Mouse (Mus musculus): ENCODE measurements at regions not wholly inside any gene's neighbourhood (a gene's known extent, or its start where the extent isn't known, plus 50 kb on each side); places are given as distances from the start of the nearest gene placed in this dataset.

DNA sequence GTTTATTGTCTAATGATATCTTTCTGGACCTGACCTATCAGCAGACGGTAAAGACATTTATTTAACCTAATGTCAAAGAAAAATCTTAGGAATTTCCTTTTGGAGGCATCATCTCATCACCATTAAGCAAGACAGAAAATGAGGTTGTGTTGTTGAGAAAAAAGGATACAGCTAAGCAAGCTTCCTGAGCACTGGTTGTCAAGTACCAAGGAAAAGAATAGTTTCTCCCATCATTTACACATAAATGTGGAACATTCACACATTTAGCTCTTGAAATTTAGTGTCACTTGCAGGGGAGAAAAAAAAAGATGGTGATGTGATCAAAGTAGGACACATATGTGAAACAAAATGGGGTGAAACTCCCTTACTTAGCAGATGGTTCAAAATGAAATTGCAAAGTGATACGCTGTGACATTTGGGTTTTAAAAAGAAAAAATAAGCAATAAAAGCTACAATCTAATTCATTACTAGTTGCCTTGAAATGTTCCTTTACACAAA is 157.7 kb upstream of the 1700009N14Rik start:
- DNase-seq = no peak

DNA sequence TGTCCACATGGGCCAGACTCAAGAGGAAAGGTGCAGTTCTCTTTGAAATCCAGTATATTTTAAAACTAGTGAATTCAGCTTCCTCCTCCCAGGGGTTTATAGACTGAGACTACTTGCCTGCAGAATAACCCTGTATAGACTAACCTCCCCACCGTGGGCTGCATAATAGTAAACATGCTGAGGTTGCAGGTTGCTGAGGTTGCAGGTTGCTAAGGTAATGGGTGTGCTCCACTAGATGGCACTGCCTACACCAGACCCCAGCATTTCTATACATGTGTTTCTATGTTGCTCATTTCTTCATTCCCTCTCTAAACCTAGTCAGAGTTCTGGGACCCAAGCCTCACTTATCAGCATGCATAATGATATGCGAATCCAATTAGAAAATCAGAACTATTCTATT is 140.0 kb upstream of the 1700009N14Rik start:
- no peak for DNase-seq

DNA sequence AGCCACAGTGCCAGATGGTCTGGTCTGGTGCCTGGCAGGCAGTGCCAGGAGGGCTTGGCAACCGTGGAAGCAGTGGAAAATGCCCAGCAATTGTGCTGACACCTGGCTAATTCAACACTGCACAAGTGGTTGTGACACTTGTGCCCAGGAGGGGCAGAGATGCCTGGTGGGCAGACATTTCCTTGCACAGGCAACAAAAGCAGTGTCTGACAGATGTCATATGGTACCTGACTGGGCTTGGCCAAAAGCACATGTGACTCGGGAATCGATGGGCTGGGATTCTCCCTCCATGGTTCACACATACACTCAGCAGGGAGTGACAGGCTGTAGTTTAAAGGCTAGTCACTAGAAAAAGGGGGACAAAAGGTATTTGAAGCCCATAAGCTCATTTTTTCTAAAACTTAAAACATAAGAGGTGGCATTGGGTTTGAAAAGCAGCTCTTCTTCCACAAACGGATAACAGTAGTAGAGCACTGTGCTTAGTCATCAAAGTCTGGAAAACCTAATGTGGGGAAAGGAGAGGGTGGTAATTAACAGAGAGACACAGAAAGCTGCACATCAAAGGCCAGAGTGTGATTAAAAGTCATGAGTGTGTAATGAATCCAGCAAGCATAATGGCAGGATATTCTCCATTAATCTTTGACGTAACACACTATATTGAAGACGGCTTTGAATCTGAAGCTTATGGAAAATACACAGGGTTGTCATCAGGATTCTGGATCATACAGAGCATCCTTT is 105.5 kb upstream of the 1700009N14Rik start:
- DNase-seq = peak; percentile 88 to 91

DNA sequence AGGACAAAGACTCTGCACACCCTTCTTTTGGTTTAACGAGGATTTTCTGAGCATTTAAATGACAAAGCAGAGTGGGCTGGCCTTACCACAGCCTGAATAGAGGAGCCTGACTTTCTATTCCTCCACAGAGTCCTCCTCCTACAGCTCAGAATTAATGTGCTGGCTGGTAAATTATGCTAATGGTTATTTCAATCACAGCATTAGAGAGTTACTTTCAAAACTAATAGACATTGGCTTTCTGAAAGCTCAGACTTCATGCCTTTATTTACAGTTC is 105.0 kb upstream of the 1700009N14Rik start:
- no peak for DNase-seq

DNA sequence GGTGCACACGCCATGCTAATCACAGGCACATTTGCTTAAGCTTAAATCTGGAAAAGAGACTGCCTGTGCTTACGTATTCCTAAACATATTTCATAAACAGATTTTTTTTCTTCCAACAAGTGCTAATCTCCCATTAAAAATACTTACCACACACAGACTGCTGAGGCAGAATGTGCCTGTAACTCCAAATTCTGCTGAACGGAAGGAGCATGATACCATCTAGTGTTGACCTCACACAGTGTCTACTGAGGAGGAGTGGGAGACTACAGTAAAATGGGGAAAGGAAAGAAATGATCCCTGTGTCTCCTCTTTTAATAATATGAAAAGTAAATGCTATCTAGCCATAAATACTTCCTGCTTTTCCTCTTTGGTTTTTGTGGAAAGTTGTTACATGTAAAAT is 81.9 kb upstream of the 1700009N14Rik start:
- DNase-seq = no peak

DNA sequence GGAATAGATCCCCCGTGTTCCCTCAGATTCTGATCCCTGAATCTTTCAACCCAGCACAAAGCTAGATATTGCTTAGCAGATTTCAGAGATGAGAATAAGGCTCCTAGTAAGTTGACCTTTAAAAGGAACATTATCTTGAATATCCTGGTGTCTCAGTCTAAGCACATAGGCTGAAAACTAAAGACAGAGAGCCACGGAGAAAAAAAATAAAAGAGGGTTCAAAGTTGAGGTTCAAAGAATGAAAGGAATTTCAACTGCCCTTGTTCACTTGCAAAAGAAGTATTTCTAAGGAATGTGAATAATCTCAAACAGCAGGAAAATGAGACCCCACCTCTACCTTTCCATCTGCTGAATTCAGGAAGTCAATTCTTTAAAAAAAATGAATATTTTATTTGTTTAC is 69.3 kb upstream of the 1700009N14Rik start:
- DNase-seq = no peak

DNA sequence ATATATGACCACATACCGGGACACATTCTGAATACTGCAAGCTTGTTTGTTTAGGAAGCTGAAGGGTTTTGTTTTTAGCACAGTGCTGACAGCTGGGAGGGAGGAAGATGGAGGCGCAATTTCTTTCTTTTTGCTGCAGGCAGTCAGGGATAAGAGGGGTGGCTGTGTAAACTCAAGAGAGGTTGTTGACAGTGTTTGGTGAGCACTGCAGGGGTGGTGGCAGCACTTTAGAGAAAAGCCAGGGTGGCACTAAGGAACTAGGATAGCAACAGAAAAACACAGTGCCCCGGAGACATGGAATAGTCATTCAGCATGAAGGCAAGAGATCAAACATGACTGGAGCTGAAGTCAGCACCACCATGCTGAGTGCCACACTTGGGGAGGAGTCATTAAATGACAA is 51.9 kb upstream of the 1700009N14Rik start:
- no peak for DNase-seq

All from cerebellum, adult 18-20 months (tissue).